Mouse (Mus musculus) heart, postnatal 0 days (tissue): ENCODE data around the gene Ubash3a. TPM values are rescaled to one million over a fixed set of nuclear protein-coding genes. Genes with fewer than 3 reads are reported as not detected.

Experiments
- ATAC-seq: fragments of 200-750 bp; cut with Nextera tagmentation; 2 replicates; pipeline ENCODE4 v1.8.0; 2017; ENCODE audit warnings: low read depth, moderate number of reproducible peaks, moderate library complexity; ENCODE audit not compliant: insufficient read depth
- DNase-seq: peaks from one replicate; pipeline ENCODE4 v3.0.0-alpha.2; 2016; ENCODE audit warnings: low spot score
- H3K27ac ChIP-seq: fragments of 300-500 bp; sonication (generic); 2 replicates; pipeline ENCODE4 v1.5.1; 2014; ENCODE audit warnings: low read depth, mild to moderate bottlenecking
- H3K27me3 ChIP-seq: fragments of 300-500 bp; sonication (generic); 2 replicates; pipeline ENCODE4 v1.6.1; 2014; ENCODE audit warnings: low read length, mixed read lengths; ENCODE audit not compliant: control insufficient read depth, insufficient read depth
- H3K36me3 ChIP-seq: fragments of 300-500 bp; sonication (generic); replicated peaks from 2 replicates; pipeline ENCODE4 v1.6.1; 2014; ENCODE audit warnings: low read length, mixed read lengths; ENCODE audit not compliant: control insufficient read depth, insufficient read depth
- H3K4me1 ChIP-seq: fragments of 300-500 bp; sonication (generic); 2 replicates; pipeline ENCODE4 v1.6.1; 2014; ENCODE audit warnings: antibody characterized with exemption; ENCODE audit not compliant: control insufficient read depth, insufficient read depth
- H3K4me2 ChIP-seq: fragments of 300-500 bp; sonication (generic); 2 replicates; pipeline ENCODE4 v1.6.1; 2014; ENCODE audit warnings: low read depth, mild to moderate bottlenecking, low read length, moderate library complexity
- H3K4me3 ChIP-seq: fragments of 300-500 bp; sonication (generic); 2 replicates; pipeline ENCODE4 v1.5.1; 2014; ENCODE audit warnings: low read depth, low read length
- H3K9ac ChIP-seq: fragments of 300-500 bp; sonication (generic); replicated peaks from 2 replicates; pipeline ENCODE4 v1.6.1; 2014; ENCODE audit warnings: low read depth, low read length, mixed read lengths
- H3K9me3 ChIP-seq: fragments of 300-500 bp; sonication (generic); replicated peaks from 2 replicates; pipeline ENCODE4 v1.6.1; 2016; ENCODE audit warnings: low read length; ENCODE audit not compliant: control insufficient read depth
- CTCF ChIP-seq: IDR thresholded peaks from 2 replicates; pipeline ENCODE4 v1.5.1; 2016; ENCODE audit warnings: antibody characterized with exemption, control low read depth, low read depth
- EP300 ChIP-seq: IDR thresholded peaks from 2 replicates; pipeline ENCODE4 v1.6.1; 2016; ENCODE audit warnings: antibody characterized with exemption, low read depth
- WGBS: fragments of 180-500 bp; shearing (Covaris S2); extraction: QIAGEN DNeasy Blood & Tissue Kit; methylation state at CpG from one replicate; pipeline ENCODE4 v1.1.7; 2014; 5-methylcytosine and 5-hydroxymethylcytosine counted together
- polyA plus RNA-seq: library from polyadenylated mRNA; unstranded; fragments of >200 nt; fragmentation: Nextera tagmentation; extraction: Ambion mirVana; gene quantifications from 2 replicates; pipeline ENCODE4 v1.2.1, GENCODE M21; 2015
- total RNA-seq: library from RNA; depleted of rRNA; stranded (reverse); fragments of >200 nt; gene quantifications from 2 replicates; pipeline ENCODE4 v1.2.3, GENCODE M21; 2014; ENCODE audit warnings: low replicate concordance

The Ubash3a gene
- total and polyA plus RNA-seq, 2 experiments from 2014 or later, result 0.20 TPM; not detected in 1

DNA sequence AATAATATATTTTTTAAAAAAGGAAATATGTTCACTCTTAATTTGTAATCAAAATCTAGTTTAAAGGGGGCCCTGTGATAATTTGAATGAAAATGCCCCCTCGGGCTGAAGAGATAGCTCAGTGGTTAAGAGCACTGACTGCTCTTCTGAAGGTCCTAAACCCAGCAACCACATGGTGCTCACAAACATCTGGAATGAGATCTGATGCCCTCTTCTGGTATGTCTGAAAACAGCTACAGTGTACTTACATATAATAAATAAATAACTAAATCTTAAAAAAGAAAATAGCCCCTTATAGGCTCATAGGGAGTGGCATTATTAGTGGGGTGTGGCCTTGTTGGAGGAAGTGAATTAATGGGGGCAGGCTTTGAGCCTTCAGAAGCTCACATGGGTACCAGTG is 49.5 kb downstream of the Ubash3a start:
- Histone ChIP-seq H3K4me1 (no peaks in the 10 kb centered on the region), H3K36me3 (no peaks in the 10 kb centered on the region), H3K27ac (no peak overlapping the region), H3K4me3 (no peak overlapping the region), H3K27me3 (0 out of 2 replicates have a peak, but pooled peaks cover 3% of the 10 kb centered on the region), H3K9me3 (no peaks in the 10 kb centered on the region), H3K9ac (no peak overlapping the region), H3K4me2 (no peak overlapping the region)
- WGBS, result 68% methylated on average over 1 of the region's 1 CpGs
- DNase-seq, result no peak
- TF ChIP-seq EP300, result no peak
- TF ChIP-seq CTCF, result no peak
- ATAC-seq, result no peak

DNA sequence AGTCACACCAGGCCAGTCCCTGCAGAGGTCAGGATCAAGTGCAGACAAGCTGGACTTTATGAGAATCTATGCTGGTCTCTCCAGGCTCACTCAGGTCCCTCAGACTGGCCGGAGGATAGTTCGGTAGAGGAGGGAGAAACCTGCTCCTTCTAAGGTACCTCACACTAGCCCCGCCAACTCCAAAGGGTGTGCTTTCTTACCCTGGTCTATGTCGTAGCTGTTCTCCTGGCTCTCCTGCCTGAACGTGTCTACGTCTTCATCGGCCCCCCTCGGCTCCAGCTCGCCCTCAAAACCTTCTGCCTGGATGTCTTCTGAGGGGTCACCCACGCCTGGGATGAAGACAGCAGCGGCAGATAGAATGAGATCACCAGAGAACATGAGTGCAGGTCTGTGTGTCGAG is 50.2 kb downstream of the Ubash3a start:
- Histone ChIP-seq H3K4me3 (no peak overlapping the region), H3K9me3 (no peaks in the 10 kb centered on the region), H3K36me3 (no peaks in the 10 kb centered on the region), H3K4me2 (no peak overlapping the region), H3K27ac (no peak overlapping the region), H3K9ac (no peak overlapping the region), H3K27me3 (0 out of 2 replicates have a peak, but pooled peaks cover under 1% of the 10 kb centered on the region), H3K4me1 (no peaks in the 10 kb centered on the region)
- WGBS, result 80% methylated on average over 12 of the region's 12 CpGs
- DNase-seq (no peak), ATAC-seq (no peak)
- TF ChIP-seq CTCF (no peak), EP300 (no peak)

DNA sequence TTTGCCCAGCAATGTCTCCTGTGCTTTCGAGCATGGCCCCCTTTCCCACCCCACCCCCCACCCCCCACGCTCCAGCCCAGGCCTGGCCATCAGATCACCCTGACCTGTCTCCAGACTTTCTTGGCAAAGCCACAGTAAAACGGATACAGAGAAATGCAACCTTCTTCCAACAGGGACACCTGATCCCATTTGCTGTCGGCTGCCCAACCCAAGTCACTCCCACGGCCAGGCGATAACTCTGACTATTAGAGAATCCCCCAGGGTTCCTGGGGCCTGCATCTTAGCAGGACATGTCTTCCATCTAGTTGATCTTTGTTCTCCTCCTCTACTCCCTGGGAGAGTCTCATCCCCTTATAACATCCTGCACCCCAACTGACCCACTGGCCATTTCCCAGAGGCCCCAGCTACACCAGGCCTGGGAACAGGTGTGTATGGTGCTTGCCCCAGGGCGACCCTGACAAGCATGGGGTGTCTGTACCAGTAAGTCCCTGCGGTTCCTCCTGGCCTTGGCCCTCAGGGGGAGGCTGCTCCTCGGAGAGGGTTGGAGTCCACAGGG is 50.7 kb downstream of the Ubash3a start:
- TF ChIP-seq EP300 (no peak), CTCF (no peak)
- H3K9ac ChIP-seq, result no peak overlapping the region
- DNase-seq (no peak), ATAC-seq (no peak)
- WGBS, result 78% methylated on average over 9 of the region's 9 CpGs
- no peaks in the 10 kb centered on the region for H3K27me3 ChIP-seq
- no peaks in the 10 kb centered on the region for H3K4me1 ChIP-seq
- no peaks in the 10 kb centered on the region for H3K9me3 ChIP-seq
- H3K4me3 ChIP-seq, result no peak overlapping the region
- H3K4me2 ChIP-seq, result no peak overlapping the region
- no peak overlapping the region for H3K27ac ChIP-seq
- no peaks in the 10 kb centered on the region for H3K36me3 ChIP-seq

DNA sequence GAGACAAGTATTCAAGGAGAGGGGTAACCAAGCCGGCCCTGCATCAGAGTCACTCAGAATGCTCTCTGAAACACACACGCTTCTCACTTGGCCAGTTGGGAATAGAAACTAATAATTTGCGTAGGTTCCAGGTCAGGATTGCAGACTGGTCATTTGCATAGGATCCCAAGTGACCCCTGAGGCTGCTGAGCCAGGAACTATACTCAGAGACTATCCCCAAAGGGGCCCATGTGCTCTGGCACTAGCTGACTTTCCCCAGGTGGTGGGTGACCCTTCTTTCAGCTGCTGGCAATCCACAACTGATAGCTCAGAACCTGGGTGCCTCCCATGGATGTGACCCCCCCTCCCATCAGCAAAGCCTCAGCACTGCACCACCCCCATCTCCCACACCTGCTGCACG is 51.5 kb downstream of the Ubash3a start:
- Histone ChIP-seq H3K4me1 (no peaks in the 10 kb centered on the region), H3K36me3 (no peaks in the 10 kb centered on the region), H3K4me2 (no peak overlapping the region), H3K9me3 (no peaks in the 10 kb centered on the region), H3K4me3 (no peak overlapping the region), H3K27ac (no peak overlapping the region), H3K9ac (no peak overlapping the region), H3K27me3 (no peaks in the 10 kb centered on the region)
- TF ChIP-seq EP300, result no peak
- DNase-seq, result no peak
- ATAC-seq, result no peak
- 79% methylated on average over 4 of the region's 4 CpGs for WGBS

DNA sequence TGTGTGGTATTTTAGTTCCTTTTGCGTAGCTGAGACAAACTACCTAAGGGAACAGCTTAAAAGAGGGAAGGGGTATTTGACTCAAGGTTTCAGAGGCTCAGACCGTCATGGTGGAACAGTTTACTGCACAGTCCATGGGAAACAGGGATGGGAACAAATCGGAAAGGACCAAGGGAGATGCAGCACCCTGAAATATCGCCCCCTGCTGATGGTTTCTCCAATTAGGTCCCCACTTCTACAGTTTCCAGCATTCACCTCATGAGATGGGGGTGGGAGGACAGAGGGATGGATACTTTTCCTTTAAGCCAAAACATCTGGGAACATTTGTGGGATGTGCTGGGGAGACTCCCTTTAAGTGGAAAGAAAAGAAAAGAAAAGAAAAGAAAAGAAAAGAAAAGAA is 52.2 kb downstream of the Ubash3a start:
- Histone ChIP-seq H3K9me3 (no peaks in the 10 kb centered on the region), H3K4me1 (no peaks in the 10 kb centered on the region), H3K4me3 (no peak overlapping the region), H3K27me3 (no peaks in the 10 kb centered on the region), H3K4me2 (no peak overlapping the region), H3K36me3 (no peaks in the 10 kb centered on the region), H3K9ac (no peak overlapping the region), H3K27ac (no peak overlapping the region)
- 63% methylated on average over 4 of the region's 4 CpGs for WGBS
- TF ChIP-seq EP300, result no peak
- no peak for TF ChIP-seq CTCF
- ATAC-seq, result no peak
- DNase-seq, result no peak

DNA sequence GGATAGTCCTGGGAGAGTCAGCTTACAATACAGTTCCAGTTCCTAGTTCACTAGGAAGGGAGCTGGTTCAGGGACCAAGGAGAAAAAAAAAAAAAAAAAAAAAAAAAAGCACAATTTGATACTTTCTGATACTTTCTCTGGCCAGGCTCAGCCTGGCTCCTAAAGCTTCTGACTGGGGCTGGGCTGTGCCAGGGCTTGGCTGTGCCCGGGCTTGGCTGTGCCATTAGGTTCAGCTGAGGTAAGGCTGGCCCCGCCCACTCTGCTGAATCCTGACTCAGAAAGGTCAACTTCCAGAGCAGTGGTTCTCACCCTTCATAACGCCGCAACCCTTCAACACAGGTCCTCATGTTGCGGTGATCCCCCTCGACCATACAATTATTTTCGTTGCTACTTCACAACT is 52.8 kb downstream of the Ubash3a start:
- no peak for ATAC-seq
- TF ChIP-seq CTCF (no peak), EP300 (no peak)
- H3K4me1 ChIP-seq, result no peaks in the 10 kb centered on the region

More for the DNA sequence above, 52.8 kb downstream of the Ubash3a start:
- H3K9ac ChIP-seq, result no peak overlapping the region
- WGBS, result 79% methylated on average over 7 of the region's 7 CpGs
- no peak overlapping the region for H3K4me3 ChIP-seq
- no peaks in the 10 kb centered on the region for H3K27me3 ChIP-seq
- H3K36me3 ChIP-seq, result no peaks in the 10 kb centered on the region
- no peak for DNase-seq
- no peak overlapping the region for H3K27ac ChIP-seq
- H3K9me3 ChIP-seq, result no peaks in the 10 kb centered on the region
- H3K4me2 ChIP-seq, result no peak overlapping the region
